ENCODE assay signal across 15 mouse cellular contexts in the genomic region with DNA sequence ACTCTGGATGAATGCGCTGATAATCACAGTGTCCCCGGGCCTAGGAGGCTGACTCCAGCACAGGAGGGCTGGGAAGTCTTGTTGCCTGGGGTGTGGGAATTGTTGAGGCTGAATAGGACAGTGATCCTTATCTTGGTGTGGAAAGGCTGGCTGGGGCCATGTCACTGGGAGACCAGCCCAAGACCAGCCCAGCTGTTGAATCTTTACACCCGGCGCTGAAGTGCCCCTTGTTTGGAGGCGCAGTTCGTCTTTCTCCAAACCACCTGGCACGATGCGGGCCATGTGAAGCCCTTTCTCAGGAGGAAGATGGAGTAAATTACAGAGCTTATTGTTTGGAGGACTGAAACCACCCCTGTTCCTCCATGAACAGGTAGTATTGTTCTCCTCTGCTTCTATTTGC. TPM values are rescaled to one million over a fixed set of nuclear protein-coding genes. Genes with fewer than 3 reads are reported as not detected.
DNase-seq lines count a peak whose midpoint lies in the region; ATAC-seq and TF ChIP-seq lines count a peak whose summit lies in the region.
"Had no signal": no experiment of that assay in that cellular context is flagged by ENCODE, and none has a peak within 500 bp of the region (broad histone marks: within the 10 kb centered on the region; RNA-seq: fewer than 3 reads in every experiment).

No protein-coding gene starts in this region.

- intact Hi-C loops in heart, postnatal 10 days (cut with DNase I) = no loop called here

- H3K36me3 ChIP-seq in heart, embryonic 10.5 days = peaks cover 14% of the 10 kb centered on the region; the same call in 1 of the 2 replicates
- H3K36me3 ChIP-seq in kidney, embryonic 16.5 days (ENCODE audit: insufficient read depth, low read length) = no peaks in the 10 kb centered on the region
- H3K36me3 ChIP-seq in intestine, postnatal 0 days (ENCODE audit: control insufficient read depth, insufficient read depth) = peaks cover 14% of the 10 kb centered on the region; the same call in 1 of the 2 replicates

- H3K9me3 ChIP-seq in heart, embryonic 10.5 days = no peaks in the 10 kb centered on the region
- H3K9me3 ChIP-seq in kidney, embryonic 16.5 days (ENCODE audit: low read length) = no peaks in the 10 kb centered on the region
- no peaks in the 10 kb centered on the region for H3K9me3 ChIP-seq in intestine, postnatal 0 days (ENCODE audit: control insufficient read depth)
- H3K9me3 ChIP-seq: forebrain, embryonic 13.5 days had no signal

- no peaks in the 10 kb centered on the region for H3K27me3 ChIP-seq in heart, embryonic 10.5 days (ENCODE audit: insufficient read depth, poor library complexity, severe bottlenecking)
- no peaks in the 10 kb centered on the region for H3K27me3 ChIP-seq in kidney, embryonic 16.5 days (ENCODE audit: insufficient read depth, low read length)
- H3K27me3 ChIP-seq in intestine, postnatal 0 days (replicated peaks; ENCODE audit: control insufficient read depth, insufficient read depth, low read length) = no peaks in the 10 kb centered on the region

- no peak for ATAC-seq in kidney, embryonic 16.5 days (ENCODE audit: low FRiP score, low TSS enrichment)
- no peak for ATAC-seq in intestine, postnatal 0 days
- ATAC-seq: forebrain, embryonic 13.5 days had no signal

- no peak overlapping the region for H3K4me2 ChIP-seq in kidney, embryonic 16.5 days (replicated peaks; ENCODE audit: low read depth, low read length)
- H3K4me2 ChIP-seq in intestine, postnatal 0 days (replicated peaks; ENCODE audit: low read depth) = no peak overlapping the region
- H3K4me2 ChIP-seq: forebrain, embryonic 13.5 days had no signal

- TF ChIP-seq CTCF in bone marrow, adult 2 months (IDR thresholded peaks at IDR 0.05; ENCODE audit: control insufficient read depth, insufficient read depth, low read length) = no peak
- no peak for TF ChIP-seq CTCF in intestine, postnatal 0 days (IDR thresholded peaks at IDR 0.05; ENCODE audit: low read depth)

- 61% methylated on average over 8 of the region's 8 CpGs for WGBS in heart, embryonic 10.5 days
- 48% methylated on average over 8 of the region's 8 CpGs for WGBS in kidney, embryonic 16.5 days
- WGBS in bone marrow, adult 2 months = 64% methylated on average over 8 of the region's 8 CpGs
- 42% methylated on average over 8 of the region's 8 CpGs for WGBS in intestine, postnatal 0 days

- peaks cover 69% of the 10 kb centered on the region for H3K4me1 ChIP-seq in heart, embryonic 10.5 days
- peaks cover 62% of the 10 kb centered on the region for H3K4me1 ChIP-seq in kidney, embryonic 16.5 days (ENCODE audit: insufficient read depth, low read length)
- no peaks in the 10 kb centered on the region; the same call in 1 of the 2 replicates for H3K4me1 ChIP-seq in bone marrow, adult 2 months (ENCODE audit: control insufficient read depth, insufficient read depth, low read length)
- peaks cover 12% of the 10 kb centered on the region; the same call in 1 of the 2 replicates for H3K4me1 ChIP-seq in intestine, postnatal 0 days (replicated peaks; ENCODE audit: control insufficient read depth, insufficient read depth, low read length)

- no peak overlapping the region for H3K4me3 ChIP-seq in heart, embryonic 10.5 days
- no peak overlapping the region for H3K4me3 ChIP-seq in kidney, embryonic 16.5 days (ENCODE audit: low read length)
- no peak overlapping the region for H3K4me3 ChIP-seq in bone marrow, adult 2 months (replicated peaks; ENCODE audit: control insufficient read depth, low read depth, low read length)
- no peak overlapping the region for H3K4me3 ChIP-seq in intestine, postnatal 0 days (ENCODE audit: low read depth, low read length)
- H3K4me3 ChIP-seq: forebrain, embryonic 13.5 days had no signal

- H3K27ac ChIP-seq in heart, embryonic 10.5 days = peak overlapping the region; percentile 75
- peak overlapping the region; percentile 23 for H3K27ac ChIP-seq in kidney, embryonic 16.5 days (ENCODE audit: low read length)
- H3K27ac ChIP-seq in bone marrow, adult 2 months (ENCODE audit: control insufficient read depth, insufficient read depth, low read depth, low read length, poor library complexity) = peak overlapping the region; percentile 19; the same call in 1 of the 2 replicates
- H3K27ac ChIP-seq in intestine, postnatal 0 days (ENCODE audit: low read depth, low read length) = 0 out of 2 replicates have a peak overlapping the region, but pooled peaks have one; percentile 15
- H3K27ac ChIP-seq: forebrain, embryonic 13.5 days had no signal

- DNase-seq in heart, embryonic 10.5 days (ENCODE audit: low spot score) = no peak
- DNase-seq in heart, postnatal 10 days = no peak
- DNase-seq in kidney, postnatal 14 days = no peak
- DNase-seq in T-cell, adult 2 months (ENCODE audit: low spot score) = no peak
- DNase-seq in adrenal gland, postnatal 4 days (ENCODE audit: low spot score in 2 of 2) = no peak
- DNase-seq: B cell, adult 2 months; gastrocnemius, postnatal 14 days; kidney, adult 9 months; lung, adult 18-20 months; right cerebral cortex, postnatal 4 days; thymus, adult 18-20 months had no signal

- no peak overlapping the region for H3K9ac ChIP-seq in kidney, embryonic 16.5 days (replicated peaks; ENCODE audit: low read length)
- no peak overlapping the region for H3K9ac ChIP-seq in intestine, postnatal 0 days (ENCODE audit: low read depth, low read length)
- H3K9ac ChIP-seq: forebrain, embryonic 13.5 days had no signal

- no peak for TF ChIP-seq POLR2A in bone marrow, adult 2 months (IDR thresholded peaks at IDR 0.05; ENCODE audit: borderline replicate concordance, control insufficient read depth, low read depth, low read length)

RNA-seq across cellular contexts. Expression of gene Tcf7l2, which starts 15.1 kb away (rescaled TPM):
- polyA plus RNA-seq in heart, embryonic 10.5 days (2016; fragmentation: Nextera tagmentation; extraction: Ambion mirVana) = 53.2 and 61.8 TPM in 2 replicates
- 10 to 100 TPM; 21.9 to 22.3 TPM for total RNA-seq in heart, postnatal 10 days (2021)
- 50.1 and 68.9 TPM in 2 replicates for polyA plus RNA-seq in kidney, embryonic 16.5 days (2015; fragmentation: Nextera tagmentation; extraction: Ambion mirVana)
- 9.7 and 10.5 TPM in 2 replicates for polyA plus RNA-seq in bone marrow, adult 2 months (2011; ENCODE audit: insufficient read depth, insufficient read length, low replicate concordance, missing spikeins)
- 32.4 and 37.4 TPM in 2 replicates for polyA plus RNA-seq in intestine, postnatal 0 days (2015; fragmentation: Nextera tagmentation; extraction: Ambion mirVana)
- total RNA-seq in adrenal gland, postnatal 4 days (2021) = 10 to 100 TPM; 42.6 to 42.7 TPM

Comparison
In these comparisons a context has a peak if more than half of its experiments do, and no peak if none do; other contexts are left out.
1. H3K27ac ChIP-seq: peak in every context shown above with its lines; median percentile 75 in heart, embryonic 10.5 days; 23 in kidney, embryonic 16.5 days; 19 in bone marrow, adult 2 months; 15 in intestine, postnatal 0 days.